Mouse (Mus musculus) E14TG2a.4 (cell line): ENCODE results near the gene Mst1r.

Experiments used
- CTCF ChIP-seq: conservative IDR thresholded peaks from 2 replicates; pipeline ENCODE4 v1.5.1; 2014; ENCODE audit warnings: low read length
- NANOG ChIP-seq: IDR thresholded peaks from 2 replicates; pipeline ENCODE4 v1.6.1; 2014; ENCODE audit warnings: borderline replicate concordance, low read length, mixed read lengths
- POU5F1 ChIP-seq: IDR thresholded peaks from 2 replicates; pipeline ENCODE4 v1.6.1; 2014; ENCODE audit warnings: low read length, borderline replicate concordance

GRCm38 (mm10) chr9:107923956-107924355 is 17.3 kb downstream of the Mst1r start:
- TF ChIP-seq CTCF (no peak), NANOG (no peak), POU5F1 (no peak)
